Mouse (Mus musculus): ENCODE measurements around the gene Uqcc1.
"Not testable (repeated sequence)": the region's sequence is repeated elsewhere in the genome, so short reads cannot be mapped to it uniquely, and the experiment has no call there.

Gene Uqcc1

DNA sequence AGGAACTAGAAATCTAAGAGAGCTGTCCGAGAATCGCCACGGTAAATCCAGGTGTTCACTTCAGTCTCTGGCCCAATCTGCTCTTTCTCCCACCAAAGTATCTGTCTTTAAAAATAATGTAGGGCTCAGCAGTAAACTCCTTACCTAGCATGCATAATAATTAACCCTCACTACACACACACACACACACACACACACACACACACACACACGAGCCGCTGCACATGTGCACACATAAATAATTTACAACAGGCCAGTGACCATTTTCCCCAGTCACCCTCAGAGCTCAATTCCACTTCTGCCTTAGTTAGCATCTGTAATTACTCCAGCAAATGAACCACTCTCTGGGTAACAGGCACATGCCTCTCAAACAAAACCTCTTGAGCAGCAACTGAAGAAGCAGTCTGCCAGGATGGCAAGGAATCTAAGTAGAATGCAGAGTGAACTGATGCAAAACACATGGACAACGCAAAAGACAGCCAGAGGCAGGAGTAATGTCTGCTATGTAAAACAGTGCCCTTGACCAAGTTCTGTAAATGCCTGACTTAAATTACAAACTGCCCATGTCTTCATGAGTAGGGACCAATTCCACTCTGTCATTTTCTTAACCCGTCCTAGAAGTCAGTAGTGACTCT lies 1.3 kb downstream of the Uqcc1 start:
- no peak for DNase-seq (ENCODE audit: low spot score)

- DNase-seq (ENCODE audit: low spot score), result not testable (repeated sequence)
These were observed 4.9 kb downstream of the Uqcc1 start for GRCm38 (mm10) chr2:155925213-155925612.

- no peak for DNase-seq (ENCODE audit: low spot score)
These were observed 7.0 kb downstream of the Uqcc1 start for GRCm38 (mm10) chr2:155923143-155923542.

DNA sequence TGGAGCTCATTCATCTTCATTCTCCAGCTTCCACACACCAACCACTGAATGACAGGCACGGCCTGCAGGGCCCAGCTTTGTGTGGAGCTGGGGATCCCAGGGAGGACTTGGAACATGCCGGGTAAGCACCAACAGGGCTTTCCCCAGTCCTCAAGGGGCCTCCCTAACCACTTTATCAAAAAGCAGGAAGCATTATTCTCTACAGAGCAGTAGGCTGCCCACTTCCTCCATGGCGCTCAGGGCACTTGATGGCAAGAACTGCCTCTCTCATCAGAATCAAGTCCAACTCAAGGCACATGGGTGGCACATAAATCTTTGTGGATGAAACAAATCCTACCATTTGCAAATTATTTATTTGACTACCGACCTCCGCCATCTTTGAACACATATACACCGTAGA lies 15.4 kb downstream of the Uqcc1 start:
- no peak for DNase-seq (ENCODE audit: low spot score)

- DNase-seq (ENCODE audit: low spot score), result no peak
These were observed 26.5 kb downstream of the Uqcc1 start for GRCm38 (mm10) chr2:155903632-155904008.

DNA sequence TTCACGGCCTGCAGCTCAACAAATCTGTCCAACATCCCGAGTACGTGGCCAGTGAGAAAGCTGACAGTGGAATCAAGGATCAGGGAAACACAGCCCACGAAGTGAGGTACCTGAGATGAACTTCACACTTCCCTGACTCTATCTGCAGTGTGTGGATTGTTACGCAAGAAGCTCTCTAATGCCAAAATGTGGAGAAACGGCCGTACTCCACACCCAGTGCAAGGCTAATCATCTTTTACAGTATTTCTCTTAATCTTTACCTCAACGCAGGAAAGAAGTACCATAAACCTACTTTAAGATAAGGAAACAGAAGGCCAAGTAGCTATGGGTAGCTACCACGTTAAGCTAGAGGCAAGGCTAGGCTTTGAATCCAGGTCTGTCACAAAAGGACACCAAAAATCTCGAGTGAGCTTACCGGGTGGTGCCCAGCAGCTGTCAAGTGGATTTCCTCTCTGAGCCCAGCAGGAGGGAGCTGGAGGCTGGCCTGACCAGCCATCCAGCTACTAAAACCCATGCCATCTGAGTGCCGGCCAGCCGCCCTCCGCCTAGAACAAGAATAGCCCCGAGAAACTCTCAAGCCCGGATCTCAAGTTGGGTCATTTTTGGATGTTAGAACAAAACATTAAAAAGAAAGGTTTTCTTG lies 27.0 kb downstream of the Uqcc1 start:
- no peak for DNase-seq (ENCODE audit: low spot score)

- DNase-seq (ENCODE audit: low spot score), result no peak
These were observed 34.9 kb downstream of the Uqcc1 start for GRCm38 (mm10) chr2:155895046-155895735.

GRCm38 (mm10) chr2:155894307-155895045 lies 35.6 kb downstream of the Uqcc1 start:
- DNase-seq (ENCODE audit: low spot score), result no peak

- DNase-seq (ENCODE audit: low spot score), result no peak
These were observed 43.3 kb downstream of the Uqcc1 start for GRCm38 (mm10) chr2:155886776-155887175.

DNA sequence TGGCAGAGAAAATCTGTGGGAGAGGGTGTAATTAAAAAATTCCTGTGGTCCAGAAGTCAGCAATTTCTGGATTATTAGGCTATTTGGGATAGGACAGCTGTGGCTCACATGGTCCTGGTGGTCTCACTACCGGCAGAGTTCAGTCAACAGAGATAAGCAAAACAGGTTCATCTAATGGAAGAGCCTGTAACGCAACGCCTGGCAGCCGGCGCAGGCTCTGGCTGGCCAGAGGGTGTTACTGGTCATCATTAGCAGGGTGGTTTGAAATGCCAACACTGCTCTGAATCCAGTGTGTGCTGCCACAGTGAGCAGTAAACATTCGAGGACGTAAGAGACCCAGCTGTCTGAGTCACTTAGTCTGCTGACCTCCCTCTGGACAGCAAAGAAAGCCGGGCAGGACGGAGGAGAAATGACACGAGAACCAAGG lies 44.8 kb downstream of the Uqcc1 start:
- no peak for DNase-seq (ENCODE audit: low spot score)

DNA sequence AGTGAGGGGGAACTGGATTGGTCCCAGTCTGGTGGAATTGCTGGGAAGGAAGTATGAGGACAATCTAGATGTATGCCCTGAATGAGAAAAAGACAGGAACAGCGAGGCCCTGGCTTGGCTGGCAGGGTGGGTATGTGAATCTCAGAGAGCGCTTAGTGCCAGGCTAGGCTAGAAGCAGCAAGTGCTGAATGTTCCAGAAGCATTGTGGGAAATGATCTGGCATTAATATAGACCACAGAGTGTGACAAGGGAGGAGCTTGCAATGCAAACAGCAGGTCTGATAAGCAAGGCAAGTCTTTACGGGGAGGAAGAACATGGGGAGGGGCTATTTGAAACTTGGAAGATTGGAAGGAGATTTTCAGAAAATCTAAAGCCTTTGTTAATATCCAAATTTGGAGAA lies 48.0 kb downstream of the Uqcc1 start:
- no peak for DNase-seq (ENCODE audit: low spot score)

- no peak for DNase-seq (ENCODE audit: low spot score)
These were observed 50.9 kb downstream of the Uqcc1 start for GRCm38 (mm10) chr2:155878964-155879876.

- DNase-seq (ENCODE audit: low spot score), result no peak
These were observed 56.5 kb downstream of the Uqcc1 start for GRCm38 (mm10) chr2:155873636-155874035.

GRCm38 (mm10) chr2:155872930-155873507 lies 57.1 kb downstream of the Uqcc1 start:
- DNase-seq (ENCODE audit: low spot score), result no peak

DNA sequence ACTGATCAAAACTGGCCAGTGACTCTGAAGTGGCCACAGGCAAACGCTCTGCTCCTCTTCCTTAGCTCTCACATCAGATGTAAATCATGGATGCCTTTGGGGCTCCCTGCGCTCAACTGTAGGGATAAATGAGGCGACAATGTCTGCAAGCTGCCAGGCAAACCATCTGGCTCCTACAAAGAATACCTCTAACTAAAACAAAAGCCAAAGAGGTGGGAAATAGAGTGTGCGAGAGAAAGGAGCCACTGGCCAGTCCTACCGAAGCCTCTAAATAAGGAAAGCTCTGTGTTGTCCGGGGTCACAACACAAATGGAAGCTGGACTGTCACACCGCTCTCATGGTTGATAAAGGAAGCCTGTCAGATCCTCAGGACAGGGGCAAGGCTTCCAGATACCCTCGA lies 57.6 kb downstream of the Uqcc1 start:
- DNase-seq (ENCODE audit: low spot score), result no peak

DNA sequence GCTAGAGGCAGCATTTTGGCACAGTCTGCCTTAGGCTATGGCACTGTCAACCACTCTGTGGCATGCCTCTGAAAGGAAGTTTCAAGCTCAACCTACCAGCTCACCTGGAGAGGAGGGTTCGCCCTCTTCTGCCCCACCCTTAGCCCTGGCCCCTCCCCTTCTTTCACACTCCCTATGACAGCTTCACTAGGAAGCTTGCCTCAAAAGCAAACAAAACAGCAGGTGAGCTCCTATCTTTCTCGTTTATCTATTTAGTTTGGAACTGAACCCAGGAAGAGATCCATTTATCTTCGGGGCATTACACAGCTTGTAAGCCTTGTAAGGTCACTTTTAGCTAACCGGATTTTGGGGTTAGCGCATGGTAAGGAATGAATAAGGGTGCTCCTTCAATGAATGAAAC lies 60.3 kb downstream of the Uqcc1 start:
- DNase-seq (ENCODE audit: low spot score), result no peak

GRCm38 (mm10) chr2:155868320-155868719 lies 61.8 kb downstream of the Uqcc1 start:
- DNase-seq (ENCODE audit: low spot score), result no peak

GRCm38 (mm10) chr2:155863301-155863867 lies 66.7 kb downstream of the Uqcc1 start:
- no peak for DNase-seq (ENCODE audit: low spot score)

DNA sequence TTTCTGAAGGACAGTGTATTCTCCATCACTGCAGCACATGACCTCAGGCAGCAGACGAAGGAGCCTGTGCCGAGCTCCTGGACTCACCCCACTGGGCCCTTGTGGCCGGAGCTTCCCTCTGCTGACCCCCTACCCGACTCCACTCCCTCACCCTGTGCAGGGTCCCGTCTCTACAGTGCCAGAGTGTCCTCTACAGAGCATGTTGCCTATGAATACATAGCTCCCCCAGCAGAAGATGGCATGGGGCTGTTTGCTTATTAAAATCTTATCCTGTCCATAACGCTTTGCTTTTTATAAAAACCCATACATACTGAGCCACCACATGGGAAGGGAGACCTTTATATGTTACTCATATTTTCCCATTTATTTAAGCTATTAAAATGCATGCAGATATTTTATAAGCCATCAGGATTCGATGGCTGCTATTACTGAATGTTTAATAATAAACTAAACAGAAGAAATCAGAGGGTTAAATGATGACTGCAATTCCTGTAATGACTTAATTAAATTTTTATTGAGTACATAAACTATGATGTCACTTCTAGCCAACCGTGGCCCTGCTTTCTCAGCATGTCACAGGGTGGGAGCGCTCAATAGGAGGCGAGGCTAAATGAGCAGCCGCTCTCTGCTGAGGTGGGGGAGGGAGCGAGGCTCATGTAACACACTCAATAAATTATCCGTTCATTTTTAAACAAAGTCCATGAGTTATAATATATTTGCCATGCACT lies 67.4 kb downstream of the Uqcc1 start:
- DNase-seq (ENCODE audit: low spot score), result no peak

GRCm38 (mm10) chr2:155861581-155861980 lies 68.5 kb downstream of the Uqcc1 start:
- peak; percentile 47 for DNase-seq (ENCODE audit: low spot score)

Data from ovary, adult 18-20 months (tissue).